In the genomic region with DNA sequence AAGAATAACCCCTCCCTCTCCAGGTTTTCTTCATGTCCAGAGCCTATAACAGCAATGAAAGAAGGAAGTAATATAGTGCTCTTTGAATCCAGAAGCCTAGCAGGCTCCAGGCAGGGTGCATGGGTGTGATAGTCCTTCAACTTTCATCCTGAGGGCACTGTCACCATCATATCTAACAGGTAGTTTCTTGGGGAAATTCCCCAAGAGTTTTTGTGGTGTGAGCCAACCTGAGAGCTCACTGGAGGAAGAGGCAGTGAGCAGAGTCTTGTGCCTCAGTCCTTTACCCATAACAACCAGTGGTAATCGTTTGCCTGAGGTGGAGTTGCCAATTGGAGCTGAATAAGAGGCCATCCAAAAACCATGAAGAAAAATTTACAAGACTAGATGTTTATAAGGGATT, we compare ENCODE assay signal across 16 mouse cellular contexts.
"Had no signal": no experiment of that assay in that cellular context is flagged by ENCODE, and none has a peak within 500 bp of the region (broad histone marks: within the 10 kb centered on the region; RNA-seq: fewer than 3 reads in every experiment).

No protein-coding gene starts in this region.

- H3K9ac ChIP-seq: lung, embryonic 15.5 days; midbrain, embryonic 13.5 days; midbrain, embryonic 15.5 days; neural tube, embryonic 12.5 days; stomach, embryonic 15.5 days had no signal

- ATAC-seq: lung, postnatal 0 days; midbrain, embryonic 13.5 days; midbrain, embryonic 15.5 days had no signal

- H3K27me3 ChIP-seq: lung, embryonic 15.5 days; megakaryocyte, embryonic 14.5 days; midbrain, embryonic 13.5 days; midbrain, embryonic 15.5 days; neural tube, embryonic 12.5 days; stomach, embryonic 15.5 days had no signal

- H3K27ac ChIP-seq: lung, embryonic 15.5 days; macrophage; midbrain, embryonic 13.5 days; midbrain, embryonic 15.5 days; neural tube, embryonic 12.5 days; stomach, embryonic 15.5 days; stomach, postnatal 0 days had no signal

- DNase-seq: lung, adult 2 months; lung, postnatal 14 days; lung, postnatal 36 days; right cerebral cortex, postnatal 14 days; thymus, postnatal 14 days; thymus, postnatal 36 days had no signal

- H3K4me3 ChIP-seq: lung, embryonic 15.5 days; megakaryocyte, embryonic 14.5 days; midbrain, embryonic 13.5 days; midbrain, embryonic 15.5 days; neural tube, embryonic 12.5 days; stomach, embryonic 15.5 days had no signal

- H3K36me3 ChIP-seq: lung, embryonic 15.5 days; midbrain, embryonic 13.5 days; midbrain, embryonic 15.5 days; neural tube, embryonic 12.5 days; stomach, embryonic 15.5 days had no signal

- H3K9me3 ChIP-seq: lung, embryonic 15.5 days; megakaryocyte, embryonic 14.5 days; midbrain, embryonic 13.5 days; midbrain, embryonic 15.5 days; neural tube, embryonic 12.5 days; stomach, embryonic 15.5 days had no signal

- H3K4me2 ChIP-seq: lung, embryonic 15.5 days; midbrain, embryonic 11.5 days; midbrain, embryonic 13.5 days; midbrain, embryonic 15.5 days; neural tube, embryonic 12.5 days; stomach, embryonic 15.5 days had no signal

- H3K4me1 ChIP-seq: lung, embryonic 15.5 days; megakaryocyte, embryonic 14.5 days; midbrain, embryonic 13.5 days; midbrain, embryonic 15.5 days; neural tube, embryonic 12.5 days; stomach, embryonic 15.5 days had no signal
